Mouse (Mus musculus) neural tube, embryonic 15.5 days (tissue): ENCODE measurements around the gene Gm1123. TPM values are rescaled to one million over a fixed set of nuclear protein-coding genes. Genes with fewer than 3 reads are reported as not detected.

ENCODE experiments used
- ATAC-seq: fragments of 200-750 bp; cut with Nextera tagmentation; 2 replicates; pipeline ENCODE4 v1.8.0; 2017; ENCODE audit warnings: mild to moderate bottlenecking, moderate TSS enrichment, moderate library complexity; ENCODE audit not compliant: low FRiP score
- H3K27ac ChIP-seq: fragments of 300-500 bp; sonication (generic); replicated peaks from 2 replicates; pipeline ENCODE4 v1.5.1; 2015; ENCODE audit warnings: mild to moderate bottlenecking, inconsistent platforms
- H3K27me3 ChIP-seq: fragments of 300-500 bp; sonication (generic); replicated peaks from 2 replicates; pipeline ENCODE4 v1.6.1; 2015; ENCODE audit warnings: inconsistent platforms
- H3K36me3 ChIP-seq: fragments of 300-500 bp; sonication (generic); 2 replicates; pipeline ENCODE4 v1.6.1; 2015; ENCODE audit warnings: inconsistent platforms
- H3K4me1 ChIP-seq: fragments of 300-500 bp; sonication (generic); 2 replicates; pipeline ENCODE4 v1.6.1; 2015; ENCODE audit warnings: inconsistent platforms
- H3K4me2 ChIP-seq: fragments of 300-500 bp; sonication (generic); 2 replicates; pipeline ENCODE4 v1.6.1; 2015; ENCODE audit warnings: inconsistent platforms, mild to moderate bottlenecking, moderate library complexity
- H3K4me3 ChIP-seq: fragments of 300-500 bp; sonication (generic); replicated peaks from 2 replicates; pipeline ENCODE4 v1.5.1; 2015; ENCODE audit warnings: mild to moderate bottlenecking, inconsistent platforms
- H3K9ac ChIP-seq: fragments of 300-500 bp; sonication (generic); replicated peaks from 2 replicates; pipeline ENCODE4 v1.6.1; 2015; ENCODE audit warnings: mild to moderate bottlenecking, inconsistent platforms
- H3K9me3 ChIP-seq: fragments of 300-500 bp; sonication (generic); replicated peaks from 2 replicates; pipeline ENCODE4 v1.6.1; 2016; ENCODE audit warnings: inconsistent platforms
- WGBS: fragments of 180-500 bp; shearing (Covaris S2); methylation state at CpG from one replicate; pipeline ENCODE4 v1.1.7; 2015; ENCODE audit warnings: mixed read lengths; 5-methylcytosine and 5-hydroxymethylcytosine counted together
- polyA plus RNA-seq: library from polyadenylated mRNA; unstranded; fragments of >200 nt; fragmentation: Nextera tagmentation; extraction: Ambion mirVana; gene quantifications from 2 replicates; pipeline ENCODE4 v1.2.1, GENCODE M21; 2015

Gm1123 gene
- polyA plus RNA-seq, 1 experiment from 2014 or later, result not detected

DNA sequence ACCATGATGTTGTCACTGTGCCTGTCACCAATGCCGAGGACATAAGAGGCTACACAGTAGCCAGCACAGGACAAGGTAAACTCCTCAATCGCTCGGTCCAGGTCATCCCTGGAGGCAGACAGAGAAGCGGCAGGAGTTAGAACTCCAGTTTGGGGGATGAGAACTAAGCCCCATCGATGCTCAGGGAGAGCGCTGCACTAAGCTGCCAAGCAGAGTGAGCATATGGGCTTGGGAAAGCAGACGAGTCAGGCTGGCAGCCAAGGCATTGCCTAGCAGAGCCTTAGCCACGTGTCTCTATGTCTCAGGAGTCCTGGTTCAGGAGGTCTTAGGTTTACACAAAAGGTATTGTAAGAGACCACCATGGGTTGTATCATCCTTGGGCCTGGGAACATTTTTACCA lies 9.2 kb upstream of the Gm1123 start:
- ATAC-seq, result no peak
- H3K4me1 ChIP-seq, result no peaks in the 10 kb centered on the region

DNA sequence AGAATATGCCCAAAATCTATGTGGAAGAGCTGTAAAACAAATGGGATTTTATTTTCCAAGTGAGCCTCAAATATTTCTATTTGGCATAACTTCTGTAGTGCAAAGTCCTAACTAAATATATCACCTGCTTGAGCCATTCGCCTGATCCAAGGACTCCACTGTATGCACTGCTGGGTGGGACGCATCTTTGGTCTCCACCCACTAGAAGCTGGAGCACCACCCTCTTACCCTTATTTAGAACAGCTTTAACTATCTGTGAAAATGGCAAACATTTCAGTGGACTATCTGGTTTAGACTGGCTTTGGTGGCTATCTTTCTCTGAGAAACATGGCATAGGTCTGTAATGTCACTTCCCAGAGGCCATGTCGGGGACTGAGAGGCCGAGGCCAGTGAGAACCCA lies 7.1 kb upstream of the Gm1123 start:
- peaks cover 46% of the 10 kb centered on the region for H3K36me3 ChIP-seq
- 92% methylated on average over 4 of the region's 4 CpGs for WGBS
- no peaks in the 10 kb centered on the region for H3K27me3 ChIP-seq
- no peak overlapping the region for H3K9ac ChIP-seq
- no peaks in the 10 kb centered on the region for H3K9me3 ChIP-seq
- H3K27ac ChIP-seq, result no peak overlapping the region
- no peak overlapping the region for H3K4me2 ChIP-seq
- no peak overlapping the region for H3K4me3 ChIP-seq
- no peak for ATAC-seq
- no peaks in the 10 kb centered on the region for H3K4me1 ChIP-seq

More for the DNA sequence above, 9.2 kb upstream of the Gm1123 start:
- Histone ChIP-seq H3K9ac (no peak overlapping the region), H3K36me3 (peaks cover 40% of the 10 kb centered on the region), H3K27me3 (no peaks in the 10 kb centered on the region), H3K9me3 (no peaks in the 10 kb centered on the region), H3K4me3 (no peak overlapping the region), H3K27ac (no peak overlapping the region), H3K4me2 (no peak overlapping the region)
- 85% methylated on average over 8 of the region's 8 CpGs for WGBS

DNA sequence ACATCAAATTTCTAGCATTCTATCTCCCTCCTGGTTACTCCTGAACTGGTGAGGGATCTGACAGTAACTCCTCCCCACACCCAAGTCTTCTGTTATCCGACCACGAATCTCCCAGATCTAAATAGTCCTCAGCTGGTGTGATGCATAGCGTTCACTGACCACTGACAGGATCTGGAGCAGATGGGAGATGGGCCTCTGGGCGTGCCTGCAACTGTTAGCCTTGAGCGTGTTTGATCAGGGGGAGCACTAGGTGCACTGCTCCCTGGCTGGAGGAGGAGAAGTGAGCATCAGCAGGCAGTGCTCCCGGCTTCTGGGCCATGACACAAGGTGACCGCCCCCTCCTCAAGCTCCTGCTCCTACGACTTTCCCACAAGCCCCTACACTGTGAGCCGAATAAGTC lies 6.5 kb upstream of the Gm1123 start:
- 88% methylated on average over 9 of the region's 9 CpGs for WGBS
- no peak overlapping the region for H3K4me3 ChIP-seq
- no peaks in the 10 kb centered on the region for H3K4me1 ChIP-seq
- peaks cover 46% of the 10 kb centered on the region for H3K36me3 ChIP-seq
- ATAC-seq, result no peak
- H3K9me3 ChIP-seq, result no peaks in the 10 kb centered on the region
- H3K27me3 ChIP-seq, result no peaks in the 10 kb centered on the region
- no peak overlapping the region for H3K27ac ChIP-seq
- H3K4me2 ChIP-seq, result no peak overlapping the region
- H3K9ac ChIP-seq, result no peak overlapping the region

DNA sequence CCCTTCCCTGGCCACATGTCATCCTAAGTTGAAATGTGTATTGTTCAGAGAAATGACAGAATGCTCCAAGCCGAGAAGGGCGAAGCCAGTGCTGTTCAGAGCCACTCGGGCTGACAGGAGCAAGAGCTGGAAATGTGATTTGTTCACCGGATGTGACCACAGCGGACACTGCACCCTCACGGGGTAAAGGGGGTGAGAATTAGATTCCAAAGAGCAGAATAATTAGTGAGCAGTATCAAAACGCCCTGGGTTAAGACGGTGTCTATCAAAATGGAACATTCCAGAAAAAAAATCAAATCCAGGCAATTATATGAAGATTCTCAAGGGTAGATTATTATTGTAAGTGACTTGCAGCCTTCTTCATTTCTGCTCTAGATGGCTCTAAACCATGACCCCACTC lies 1.4 kb downstream of the Gm1123 start:
- Histone ChIP-seq H3K4me3 (no peak overlapping the region), H3K4me1 (no peaks in the 10 kb centered on the region), H3K36me3 (peaks cover 3% of the 10 kb centered on the region; the same call in 1 of the 2 replicates), H3K4me2 (no peak overlapping the region), H3K9me3 (no peaks in the 10 kb centered on the region), H3K27ac (no peak overlapping the region), H3K9ac (no peak overlapping the region), H3K27me3 (no peaks in the 10 kb centered on the region)
- 87% methylated on average over 8 of the region's 8 CpGs for WGBS
- no peak for ATAC-seq

DNA sequence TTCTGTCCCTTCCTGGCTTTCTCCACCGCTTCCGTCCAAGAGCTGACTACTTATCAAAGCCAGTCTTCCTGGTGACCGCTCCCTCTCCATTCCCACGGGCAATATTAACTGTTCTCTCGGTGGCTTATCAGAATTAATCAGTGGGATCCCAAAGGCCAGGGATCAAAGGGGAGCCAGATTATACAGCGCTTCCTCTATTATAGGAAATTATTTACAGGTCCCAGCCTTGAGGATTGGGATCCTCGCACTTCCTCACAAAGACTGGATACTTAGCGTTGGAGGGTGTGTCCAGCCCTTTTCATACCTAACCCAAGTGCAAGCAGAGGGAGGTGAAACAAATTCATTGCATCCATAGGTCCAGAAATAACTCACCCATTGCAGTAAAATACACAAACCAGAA lies 3.5 kb downstream of the Gm1123 start:
- no peak overlapping the region for H3K4me3 ChIP-seq
- WGBS, result 84% methylated on average over 8 of the region's 8 CpGs
- no peak overlapping the region for H3K9ac ChIP-seq
- no peaks in the 10 kb centered on the region for H3K9me3 ChIP-seq
- H3K36me3 ChIP-seq, result no peaks in the 10 kb centered on the region
- no peaks in the 10 kb centered on the region for H3K27me3 ChIP-seq
- no peaks in the 10 kb centered on the region for H3K4me1 ChIP-seq
- H3K4me2 ChIP-seq, result no peak overlapping the region
- ATAC-seq, result no peak
- no peak overlapping the region for H3K27ac ChIP-seq

DNA sequence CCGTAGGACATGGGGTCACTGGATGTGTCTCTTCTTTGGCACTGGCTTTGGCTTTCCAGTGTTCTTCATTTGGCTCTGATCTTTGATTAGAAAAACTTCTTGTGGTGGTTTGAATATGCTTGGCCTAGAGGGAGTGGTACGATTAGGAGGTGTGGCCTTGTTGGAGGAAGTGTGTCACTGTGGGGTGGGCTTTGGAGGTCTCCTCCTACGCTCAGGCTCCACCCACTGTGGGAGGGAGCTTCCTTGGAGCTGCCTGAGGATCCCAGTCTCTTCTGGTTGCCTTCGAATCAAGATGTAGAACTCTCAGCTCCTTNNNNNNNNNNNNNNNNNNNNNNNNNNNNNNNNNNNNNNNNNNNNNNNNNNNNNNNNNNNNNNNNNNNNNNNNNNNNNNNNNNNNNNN lies 13.8 kb downstream of the Gm1123 start:
- Histone ChIP-seq H3K4me2 (no peak overlapping the region), H3K4me3 (no peak overlapping the region), H3K27me3 (no peaks in the 10 kb centered on the region), H3K27ac (no peak overlapping the region), H3K9me3 (no peaks in the 10 kb centered on the region), H3K36me3 (no peaks in the 10 kb centered on the region), H3K9ac (no peak overlapping the region), H3K4me1 (no peaks in the 10 kb centered on the region)
- 88% methylated on average over 4 of the region's 4 CpGs for WGBS
- no peak for ATAC-seq

DNA sequence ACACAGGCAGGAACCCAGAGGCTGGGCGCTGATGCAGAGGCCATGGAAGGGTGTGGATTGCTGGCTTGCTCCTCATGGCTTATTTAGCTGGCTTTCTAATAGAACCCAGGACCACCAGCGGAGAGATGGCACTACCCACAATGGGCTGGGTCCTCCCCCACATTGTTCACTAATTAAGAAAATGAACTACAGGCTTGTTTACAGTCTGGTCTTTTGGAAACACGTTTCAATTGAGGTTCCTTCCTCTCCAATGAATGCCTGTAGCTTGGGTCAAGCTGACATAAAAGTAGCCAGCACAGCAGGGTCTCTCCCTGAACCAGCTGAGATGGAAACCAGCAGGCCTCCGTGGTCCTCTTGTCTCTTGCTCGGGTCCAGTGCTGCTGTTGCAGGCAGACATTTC lies 14.3 kb downstream of the Gm1123 start:
- Histone ChIP-seq H3K4me1 (no peaks in the 10 kb centered on the region), H3K4me2 (no peak overlapping the region), H3K27ac (no peak overlapping the region), H3K9ac (no peak overlapping the region), H3K4me3 (no peak overlapping the region), H3K27me3 (no peaks in the 10 kb centered on the region), H3K9me3 (no peaks in the 10 kb centered on the region), H3K36me3 (no peaks in the 10 kb centered on the region)
- no peak for ATAC-seq
- WGBS, result 11% methylated on average over 5 of the region's 5 CpGs

DNA sequence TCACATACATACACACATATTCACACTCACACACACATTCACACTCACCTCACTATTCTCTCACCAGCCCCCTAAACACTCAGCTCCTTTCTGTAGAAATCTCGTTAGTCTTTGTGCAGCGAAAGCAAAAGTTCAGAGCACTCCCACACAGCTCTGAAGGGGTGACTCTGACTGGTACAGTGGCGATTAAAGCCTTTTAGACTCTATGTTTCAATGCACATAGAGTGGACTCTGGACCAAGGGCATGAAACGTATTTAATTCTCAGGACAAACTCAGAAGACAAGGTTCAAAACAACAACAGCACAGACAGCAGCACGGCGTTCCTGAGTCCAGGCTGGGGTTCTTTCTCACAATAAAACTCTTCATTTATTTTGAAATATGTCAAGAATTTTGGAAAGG lies 17.8 kb downstream of the Gm1123 start:
- no peak for ATAC-seq
- H3K4me3 ChIP-seq, result no peak overlapping the region
- 87% methylated on average over 6 of the region's 6 CpGs for WGBS
- no peaks in the 10 kb centered on the region for H3K27me3 ChIP-seq
- no peak overlapping the region for H3K4me2 ChIP-seq
- H3K9me3 ChIP-seq, result no peaks in the 10 kb centered on the region
- H3K9ac ChIP-seq, result no peak overlapping the region
- H3K36me3 ChIP-seq, result no peaks in the 10 kb centered on the region
- no peak overlapping the region for H3K27ac ChIP-seq
- H3K4me1 ChIP-seq, result no peaks in the 10 kb centered on the region

DNA sequence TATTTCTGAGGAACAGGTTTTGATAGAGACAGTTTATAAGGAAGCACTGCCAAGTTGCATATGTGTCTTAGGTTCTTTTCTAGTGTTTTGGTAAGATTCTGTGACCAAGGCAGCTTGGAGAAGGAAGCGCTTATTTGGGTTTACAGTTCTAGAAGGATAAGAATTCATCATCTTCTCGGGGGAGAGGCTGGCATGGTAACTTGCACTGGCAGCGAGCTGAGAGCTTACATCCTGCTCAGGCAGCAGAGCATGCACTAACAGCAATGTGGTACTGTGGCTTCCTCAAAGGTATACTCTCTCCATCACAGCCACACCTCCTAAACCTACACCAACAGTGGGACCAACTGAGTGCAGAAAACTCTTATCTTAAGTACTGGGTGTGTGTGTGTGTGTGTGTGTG lies 18.8 kb downstream of the Gm1123 start:
- ATAC-seq, result no peak
- Histone ChIP-seq H3K4me3 (no peak overlapping the region), H3K36me3 (no peaks in the 10 kb centered on the region), H3K9me3 (no peaks in the 10 kb centered on the region), H3K4me1 (no peaks in the 10 kb centered on the region), H3K27ac (no peak overlapping the region), H3K4me2 (no peak overlapping the region), H3K9ac (no peak overlapping the region), H3K27me3 (no peaks in the 10 kb centered on the region)
- WGBS, result 79% methylated on average over 3 of the region's 3 CpGs

DNA sequence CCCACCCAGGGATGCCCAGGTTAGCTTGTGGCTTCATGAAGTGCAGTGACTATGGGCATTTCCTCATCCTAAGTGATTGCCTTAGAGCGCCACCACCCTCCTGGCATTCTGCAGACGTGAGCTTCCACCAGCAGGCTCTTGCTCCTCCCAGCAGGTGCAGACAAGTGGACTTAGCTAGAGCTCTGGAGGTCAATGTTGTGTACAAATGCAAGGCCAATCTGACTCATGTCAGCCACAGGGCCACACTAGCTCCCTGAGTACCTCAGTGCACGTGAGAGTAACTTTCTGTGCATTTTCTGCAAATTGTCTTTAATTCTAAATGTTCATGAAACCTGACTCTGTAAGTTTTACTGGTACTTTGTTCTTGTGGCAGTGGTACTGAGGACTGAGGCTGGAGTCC lies 19.2 kb downstream of the Gm1123 start:
- 78% methylated on average over 3 of the region's 3 CpGs for whole genome bisulfite sequencing
- Histone ChIP-seq H3K27me3 (no peaks in the 10 kb centered on the region), H3K9me3 (no peaks in the 10 kb centered on the region), H3K4me2 (no peak overlapping the region), H3K27ac (no peak overlapping the region), H3K9ac (no peak overlapping the region), H3K36me3 (no peaks in the 10 kb centered on the region), H3K4me3 (no peak overlapping the region), H3K4me1 (no peaks in the 10 kb centered on the region)
- no peak for ATAC-seq

DNA sequence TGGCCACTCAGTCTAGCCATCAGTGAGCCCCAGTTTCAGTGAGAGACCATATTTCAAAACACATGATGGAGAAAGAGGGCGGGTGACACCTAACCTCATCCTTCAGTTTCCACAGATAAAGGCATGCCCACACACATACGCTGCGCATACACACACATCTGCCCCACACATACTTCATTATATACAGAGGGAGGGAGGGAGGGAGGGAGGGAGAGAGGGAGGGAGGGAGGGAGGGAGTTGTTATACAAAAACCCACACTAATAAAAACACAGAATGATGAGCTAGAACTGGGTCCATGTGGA lies 25.7 kb downstream of the Gm1123 start:
- Histone ChIP-seq H3K4me2 (no peak overlapping the region), H3K4me3 (no peak overlapping the region), H3K4me1 (no peaks in the 10 kb centered on the region), H3K9ac (no peak overlapping the region), H3K27me3 (no peaks in the 10 kb centered on the region), H3K36me3 (peaks cover 12% of the 10 kb centered on the region), H3K27ac (no peak overlapping the region), H3K9me3 (no peaks in the 10 kb centered on the region)
- ATAC-seq, result no peak
- 86% methylated on average over 3 of the region's 3 CpGs for WGBS

DNA sequence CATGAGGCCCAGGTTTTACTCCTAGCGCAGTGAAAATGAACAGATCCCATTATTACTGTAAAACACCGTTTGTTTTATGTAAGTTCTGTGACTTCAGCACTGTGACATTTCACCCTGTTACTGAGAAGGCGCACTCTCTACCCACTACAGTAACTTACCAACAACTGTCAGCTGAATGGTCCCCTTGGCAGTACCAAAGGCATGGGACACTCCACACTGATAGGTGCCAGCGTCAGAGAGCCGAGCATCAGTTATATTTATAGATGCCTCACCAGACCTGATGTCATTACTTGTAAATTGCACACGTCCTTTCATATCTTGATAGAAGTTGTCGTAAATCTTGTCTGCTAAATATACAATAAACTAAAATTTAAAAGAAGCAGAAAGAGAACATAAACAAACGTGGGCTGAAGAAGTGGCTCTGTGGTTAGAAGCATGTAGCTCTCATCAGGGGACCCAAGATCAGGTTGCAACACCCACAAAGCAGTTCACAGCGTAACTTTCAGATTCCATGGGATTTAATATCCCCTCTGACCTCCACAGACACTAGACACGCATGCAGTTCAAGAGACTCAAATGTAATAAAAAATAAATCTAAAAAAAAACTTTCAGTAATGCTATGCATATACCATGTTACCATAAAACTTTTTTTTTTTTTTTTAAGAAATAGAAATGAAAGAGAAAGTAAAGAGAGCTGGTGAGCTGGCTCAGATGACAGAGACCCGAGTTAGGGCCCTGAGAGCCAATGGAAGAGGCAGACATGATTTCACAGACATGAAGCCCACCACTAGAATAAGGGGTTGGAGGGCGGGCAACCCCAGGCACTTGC lies 26.2 kb downstream of the Gm1123 start:
- 81% methylated on average over 12 of the region's 12 CpGs for WGBS
- no peak overlapping the region for H3K4me2 ChIP-seq
- H3K36me3 ChIP-seq, result peaks cover 12% of the 10 kb centered on the region
- no peak overlapping the region for H3K27ac ChIP-seq
- ATAC-seq, result no peak
- H3K9ac ChIP-seq, result no peak overlapping the region
- H3K27me3 ChIP-seq, result no peaks in the 10 kb centered on the region
- H3K4me3 ChIP-seq, result no peak overlapping the region
- no peaks in the 10 kb centered on the region for H3K9me3 ChIP-seq
- no peaks in the 10 kb centered on the region for H3K4me1 ChIP-seq

DNA sequence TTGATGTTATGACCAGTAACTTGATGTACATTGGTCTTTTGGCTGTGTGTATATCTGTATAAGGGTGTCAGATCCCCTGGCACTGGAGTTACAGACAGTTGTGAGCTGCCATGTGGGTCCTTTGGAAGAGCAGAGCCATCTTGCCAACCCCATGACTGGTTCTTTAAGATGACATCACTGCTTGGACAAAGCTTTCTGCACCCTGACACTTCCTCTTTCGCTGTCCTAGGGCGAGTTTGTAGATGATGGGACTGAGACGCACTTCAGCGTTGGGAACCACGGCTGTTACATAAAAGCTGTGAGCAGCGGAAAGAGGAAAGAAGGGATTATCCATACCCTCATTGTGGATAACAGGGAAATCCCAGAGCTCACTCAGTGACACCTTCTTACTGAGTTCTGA lies 34.2 kb downstream of the Gm1123 start:
- Histone ChIP-seq H3K36me3 (peaks cover 61% of the 10 kb centered on the region), H3K9me3 (no peaks in the 10 kb centered on the region), H3K4me2 (no peak overlapping the region), H3K4me3 (no peak overlapping the region), H3K27me3 (no peaks in the 10 kb centered on the region), H3K27ac (no peak overlapping the region), H3K4me1 (no peaks in the 10 kb centered on the region), H3K9ac (no peak overlapping the region)
- WGBS, result 95% methylated on average over 6 of the region's 6 CpGs
- no peak for ATAC-seq
